Mouse (Mus musculus): ENCODE measurements at regions not wholly inside any gene's neighbourhood (a gene's known extent, or its start where the extent isn't known, plus 50 kb on each side); places are given as distances from the start of the nearest gene placed in this dataset.

DNA sequence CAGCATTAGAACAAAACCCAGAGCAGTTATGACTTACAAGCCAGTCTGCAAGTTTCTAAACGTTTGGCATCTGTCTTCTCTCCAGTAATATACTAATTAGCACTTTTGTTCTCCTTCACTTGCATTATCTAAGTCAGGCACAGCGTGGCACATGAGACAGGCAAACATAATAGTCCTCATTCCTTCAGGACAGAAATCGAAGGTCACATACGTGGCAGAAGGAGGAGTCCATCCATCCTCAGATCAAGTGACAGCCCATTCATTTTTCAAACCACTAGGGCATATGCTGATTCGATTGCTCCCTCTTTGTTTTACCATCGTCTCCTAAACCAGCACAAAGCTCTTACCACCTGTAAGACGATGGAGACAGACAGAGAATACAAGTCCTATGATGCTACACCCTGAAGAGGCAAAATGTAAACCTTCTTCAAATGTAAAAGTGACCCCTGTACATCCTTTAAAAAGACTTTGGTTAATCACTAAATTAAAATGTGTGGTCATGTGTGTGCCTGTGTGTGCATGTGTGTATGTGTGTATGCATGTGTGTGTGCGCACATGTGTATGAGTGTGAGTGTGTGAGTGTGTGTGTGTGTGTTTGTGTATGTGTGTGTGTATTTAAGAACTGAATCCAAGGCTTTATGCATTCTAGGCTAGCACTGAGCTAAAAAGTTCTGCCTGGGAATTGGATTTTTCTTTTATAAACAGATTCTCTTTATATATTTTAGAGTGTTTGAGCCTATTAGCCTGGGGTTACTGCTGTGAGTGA is 90.9 kb upstream of the Klf12 start:
- Histone ChIP-seq H3K4me1 (replicated peaks; ENCODE audit: control insufficient read depth, insufficient read depth, low read length) (no peaks in the 10 kb centered on the region), H3K9me3 (ENCODE audit: control insufficient read depth, low read length) (no peaks in the 10 kb centered on the region), H3K36me3 (ENCODE audit: control insufficient read depth, insufficient read depth, low read length) (no peaks in the 10 kb centered on the region), H3K4me2 (ENCODE audit: low read depth, low read length) (no peak overlapping the region), H3K27ac (ENCODE audit: low read length) (no peak overlapping the region), H3K9ac (ENCODE audit: low read length) (no peak overlapping the region), H3K4me3 (ENCODE audit: low read length) (no peak overlapping the region), H3K27me3 (ENCODE audit: control insufficient read depth, insufficient read depth, low read depth, low read length) (no peaks in the 10 kb centered on the region)
- 50% methylated on average over 8 of the region's 8 CpGs for WGBS
- no peak for ATAC-seq (ENCODE audit: low read depth)

DNA sequence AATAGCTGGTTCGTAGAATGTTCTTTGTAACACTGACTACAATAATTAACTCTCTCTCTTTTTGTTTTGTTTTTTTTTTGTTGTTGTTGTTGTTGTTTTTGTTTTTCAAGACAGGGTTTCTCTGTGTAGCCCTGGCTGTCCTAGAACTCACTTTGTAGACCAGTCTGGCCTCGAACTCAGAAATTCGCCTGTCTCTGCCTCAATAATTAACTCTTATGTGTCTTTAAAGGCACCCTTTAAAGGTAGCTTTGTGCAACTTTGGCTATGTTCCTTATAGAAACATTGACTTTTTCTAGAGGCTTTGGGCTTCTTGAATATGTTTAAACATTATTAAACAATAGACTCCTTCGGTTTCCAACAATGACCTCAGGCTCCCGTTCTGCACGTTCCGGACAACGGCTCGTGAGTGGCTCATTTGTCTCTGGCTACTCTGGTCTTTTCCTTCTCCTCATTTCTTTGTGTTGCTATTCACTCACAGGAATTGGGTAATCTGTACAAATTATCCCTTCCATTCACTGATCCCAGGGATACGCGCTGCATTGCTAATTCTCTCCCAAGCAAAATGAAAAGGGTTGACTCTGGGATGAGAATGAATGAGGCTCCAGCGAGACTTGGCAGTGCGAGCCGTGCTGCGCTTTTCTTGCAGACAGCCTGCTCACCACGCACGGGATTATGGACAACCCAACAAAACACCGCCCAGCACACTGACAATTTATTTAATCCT is 90.2 kb upstream of the Klf12 start:
- H3K4me1 ChIP-seq (replicated peaks; ENCODE audit: control insufficient read depth, insufficient read depth, low read length): no peaks in the 10 kb centered on the region
- ATAC-seq (ENCODE audit: low read depth): no peak
- 68% methylated on average over 18 of the region's 18 CpGs for WGBS
- no peak overlapping the region for H3K4me2 ChIP-seq (ENCODE audit: low read depth, low read length)
- no peak overlapping the region for H3K9ac ChIP-seq (ENCODE audit: low read length)
- no peaks in the 10 kb centered on the region for H3K9me3 ChIP-seq (ENCODE audit: control insufficient read depth, low read length)
- no peak overlapping the region for H3K27ac ChIP-seq (ENCODE audit: low read length)
- H3K36me3 ChIP-seq (ENCODE audit: control insufficient read depth, insufficient read depth, low read length): no peaks in the 10 kb centered on the region
- no peaks in the 10 kb centered on the region for H3K27me3 ChIP-seq (ENCODE audit: control insufficient read depth, insufficient read depth, low read depth, low read length)
- H3K4me3 ChIP-seq (ENCODE audit: low read length): no peak overlapping the region

DNA sequence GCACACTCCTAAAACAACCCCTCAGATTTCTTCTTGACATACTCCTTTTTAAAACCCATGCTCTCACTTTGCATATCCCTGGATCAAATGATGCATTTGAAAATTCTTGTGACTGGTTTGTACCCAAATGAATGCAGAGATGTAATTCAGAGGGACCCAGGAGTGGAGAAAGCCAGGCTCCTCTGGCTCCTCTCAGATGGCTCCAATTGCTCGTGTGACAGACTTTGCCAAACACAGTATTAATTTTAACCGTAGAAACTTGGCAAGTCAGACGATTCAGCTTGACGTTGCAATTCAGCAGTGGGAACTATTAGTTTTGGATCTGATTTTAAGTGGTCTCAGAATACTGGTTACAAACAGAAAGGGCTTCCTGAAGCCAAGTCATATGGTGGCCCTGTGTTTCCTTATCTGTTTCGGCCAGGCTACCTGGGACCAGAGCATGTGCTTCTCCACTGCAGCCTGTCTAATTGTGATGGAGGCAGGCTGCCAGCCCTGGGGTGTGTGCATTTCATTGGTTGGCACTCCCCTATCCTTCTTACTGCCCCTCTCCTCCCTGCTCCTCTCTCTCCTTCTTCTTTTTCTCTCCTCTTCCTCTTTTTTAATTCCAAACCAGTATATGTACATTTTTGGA is 81.9 kb upstream of the Klf12 start:
- no peak overlapping the region for H3K9ac ChIP-seq (ENCODE audit: low read length)
- H3K9me3 ChIP-seq (ENCODE audit: control insufficient read depth, low read length): no peaks in the 10 kb centered on the region
- H3K4me3 ChIP-seq (ENCODE audit: low read length): no peak overlapping the region
- no peak for ATAC-seq (ENCODE audit: low read depth)
- H3K27me3 ChIP-seq (ENCODE audit: control insufficient read depth, insufficient read depth, low read depth, low read length): no peaks in the 10 kb centered on the region
- no peaks in the 10 kb centered on the region for H3K36me3 ChIP-seq (ENCODE audit: control insufficient read depth, insufficient read depth, low read length)
- WGBS: 47% methylated on average over 5 of the region's 5 CpGs
- no peak overlapping the region for H3K27ac ChIP-seq (ENCODE audit: low read length)
- H3K4me2 ChIP-seq (ENCODE audit: low read depth, low read length): no peak overlapping the region
- no peaks in the 10 kb centered on the region for H3K4me1 ChIP-seq (replicated peaks; ENCODE audit: control insufficient read depth, insufficient read depth, low read length)

DNA sequence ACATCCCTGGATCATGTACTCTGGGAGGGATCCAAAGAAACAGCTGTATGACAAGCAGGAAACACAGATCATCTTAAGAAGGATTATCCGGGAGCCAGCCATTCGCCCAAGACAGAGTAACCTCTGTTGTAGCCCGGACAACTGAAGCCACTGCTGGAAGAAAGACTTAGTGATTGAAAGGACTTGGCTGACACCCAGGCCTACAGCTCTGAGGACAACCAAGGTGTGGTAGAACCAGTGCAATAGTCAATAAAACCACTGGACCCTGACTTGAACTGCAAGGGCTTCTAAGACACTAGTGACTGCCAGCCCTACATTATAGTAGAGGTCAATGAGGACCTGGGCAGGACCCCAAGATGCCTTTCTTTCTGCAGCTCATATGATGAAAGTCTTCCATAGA is 78.3 kb upstream of the Klf12 start:
- no peaks in the 10 kb centered on the region for H3K27me3 ChIP-seq (ENCODE audit: control insufficient read depth, insufficient read depth, low read depth, low read length)
- H3K27ac ChIP-seq (ENCODE audit: low read length): no peak overlapping the region
- no peak overlapping the region for H3K9ac ChIP-seq (ENCODE audit: low read length)
- H3K9me3 ChIP-seq (ENCODE audit: control insufficient read depth, low read length): no peaks in the 10 kb centered on the region
- H3K4me3 ChIP-seq (ENCODE audit: low read length): no peak overlapping the region
- no peak overlapping the region for H3K4me2 ChIP-seq (ENCODE audit: low read depth, low read length)
- ATAC-seq (ENCODE audit: low read depth): 0 out of 2 replicates have a peak, but pooled peaks have one; percentile 12
- H3K36me3 ChIP-seq (ENCODE audit: control insufficient read depth, insufficient read depth, low read length): no peaks in the 10 kb centered on the region
- 0 out of 2 replicates have a peak, but pooled peaks cover 3% of the 10 kb centered on the region for H3K4me1 ChIP-seq (replicated peaks; ENCODE audit: control insufficient read depth, insufficient read depth, low read length)
- WGBS: 45% methylated on average over 3 of the region's 3 CpGs

DNA sequence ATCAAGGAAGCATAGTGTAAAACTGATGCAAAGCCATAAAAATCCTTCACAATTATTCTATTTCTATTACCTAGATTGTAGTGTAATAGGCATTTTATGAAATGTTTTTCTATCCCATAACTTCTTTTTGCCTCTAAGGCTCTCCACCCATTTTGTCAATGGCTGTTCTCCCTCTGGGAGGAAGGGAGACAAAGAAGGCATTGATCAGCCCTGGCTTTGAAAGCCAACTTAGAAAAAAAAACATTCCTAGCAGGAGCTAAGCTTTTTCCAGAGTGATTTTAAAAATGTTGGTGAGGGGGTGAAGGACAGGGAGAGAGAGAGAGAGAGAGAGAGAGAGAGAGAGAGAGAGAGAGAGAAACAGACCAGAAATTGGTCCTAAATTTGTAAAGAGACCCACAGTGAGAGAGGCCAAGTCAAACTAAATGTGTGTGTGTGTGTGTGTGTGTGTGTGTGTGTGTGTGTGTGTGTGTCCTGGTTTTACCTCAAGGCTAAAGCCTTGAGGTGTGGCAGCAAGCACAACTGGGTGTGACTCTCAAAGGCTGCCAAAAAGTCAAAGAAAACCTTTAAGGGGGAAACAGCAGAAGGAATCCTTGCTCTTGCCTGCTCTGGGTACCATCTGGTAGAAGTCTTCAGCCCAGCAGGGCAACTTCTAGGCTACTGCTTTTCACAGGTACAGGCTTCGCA is 77.0 kb upstream of the Klf12 start:
- H3K27me3 ChIP-seq (ENCODE audit: control insufficient read depth, insufficient read depth, low read depth, low read length): no peaks in the 10 kb centered on the region
- no peak overlapping the region for H3K4me3 ChIP-seq (ENCODE audit: low read length)
- no peaks in the 10 kb centered on the region for H3K9me3 ChIP-seq (ENCODE audit: control insufficient read depth, low read length)
- H3K4me1 ChIP-seq (replicated peaks; ENCODE audit: control insufficient read depth, insufficient read depth, low read length): 0 out of 2 replicates have a peak, but pooled peaks cover 3% of the 10 kb centered on the region
- peak; percentile 20; the same call in 1 of the 2 replicates for ATAC-seq (ENCODE audit: low read depth)
- H3K4me2 ChIP-seq (ENCODE audit: low read depth, low read length): no peak overlapping the region
- H3K36me3 ChIP-seq (ENCODE audit: control insufficient read depth, insufficient read depth, low read length): no peaks in the 10 kb centered on the region
- H3K27ac ChIP-seq (ENCODE audit: low read length): no peak overlapping the region
- H3K9ac ChIP-seq (ENCODE audit: low read length): no peak overlapping the region
- WGBS: 93% methylated on average over 1 of the region's 1 CpGs

DNA sequence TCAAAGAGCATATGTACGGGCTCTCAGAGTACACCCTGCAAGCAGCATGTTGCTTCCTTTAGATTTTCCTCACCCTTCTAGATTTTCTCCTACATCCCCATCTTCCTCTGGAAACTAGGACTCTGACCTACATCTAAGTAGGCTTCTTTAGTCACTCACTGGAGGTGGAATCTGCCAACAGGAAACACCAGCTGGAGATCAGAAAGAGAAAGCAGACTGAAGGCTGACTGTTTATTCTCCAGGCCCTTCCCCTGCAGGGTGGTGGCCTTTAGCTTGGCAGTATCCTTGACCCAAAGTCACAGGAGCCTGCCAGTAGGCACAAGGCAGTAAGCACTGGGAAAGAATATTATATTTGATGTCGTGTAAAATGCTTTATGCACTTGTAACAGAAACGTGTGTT is 75.4 kb upstream of the Klf12 start:
- 76% methylated on average over 3 of the region's 3 CpGs for WGBS

DNA sequence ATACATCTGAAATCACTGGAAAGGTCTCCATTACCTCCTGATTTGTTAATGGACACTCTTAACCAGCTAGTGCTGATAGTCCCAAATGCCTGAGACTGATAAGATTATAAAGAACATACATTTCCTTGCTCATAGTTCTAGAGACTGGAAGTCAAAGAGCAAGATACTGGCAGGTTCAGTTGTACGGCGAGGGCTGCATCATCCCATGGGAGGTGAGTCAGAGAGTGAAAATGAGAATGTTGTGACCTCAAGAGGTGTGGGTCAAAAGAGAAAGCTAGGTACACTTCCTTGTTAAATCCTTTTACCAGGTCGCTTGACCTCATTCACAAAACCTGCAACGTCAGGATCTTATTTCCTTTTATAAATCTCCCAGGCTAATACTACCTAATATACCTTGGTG is 72.7 kb upstream of the Klf12 start:
- H3K27me3 ChIP-seq (ENCODE audit: control insufficient read depth, insufficient read depth, low read depth, low read length): no peaks in the 10 kb centered on the region
- H3K4me3 ChIP-seq (ENCODE audit: low read length): no peak overlapping the region
- no peaks in the 10 kb centered on the region for H3K36me3 ChIP-seq (ENCODE audit: control insufficient read depth, insufficient read depth, low read length)
- H3K9ac ChIP-seq (ENCODE audit: low read length): no peak overlapping the region
- no peak overlapping the region for H3K4me2 ChIP-seq (ENCODE audit: low read depth, low read length)
- no peak overlapping the region for H3K27ac ChIP-seq (ENCODE audit: low read length)
- H3K9me3 ChIP-seq (ENCODE audit: control insufficient read depth, low read length): no peaks in the 10 kb centered on the region
- 76% methylated on average over 4 of the region's 4 CpGs for WGBS
- ATAC-seq (ENCODE audit: low read depth): no peak
- 0 out of 2 replicates have a peak, but pooled peaks cover 3% of the 10 kb centered on the region for H3K4me1 ChIP-seq (replicated peaks; ENCODE audit: control insufficient read depth, insufficient read depth, low read length)

More for the DNA sequence above, 75.4 kb upstream of the Klf12 start:
- H3K9ac ChIP-seq (ENCODE audit: low read length): no peak overlapping the region
- H3K4me1 ChIP-seq (replicated peaks; ENCODE audit: control insufficient read depth, insufficient read depth, low read length): 0 out of 2 replicates have a peak, but pooled peaks cover 3% of the 10 kb centered on the region
- H3K4me3 ChIP-seq (ENCODE audit: low read length): no peak overlapping the region
- H3K4me2 ChIP-seq (ENCODE audit: low read depth, low read length): no peak overlapping the region
- no peak overlapping the region for H3K27ac ChIP-seq (ENCODE audit: low read length)
- H3K36me3 ChIP-seq (ENCODE audit: control insufficient read depth, insufficient read depth, low read length): no peaks in the 10 kb centered on the region
- H3K27me3 ChIP-seq (ENCODE audit: control insufficient read depth, insufficient read depth, low read depth, low read length): no peaks in the 10 kb centered on the region
- no peaks in the 10 kb centered on the region for H3K9me3 ChIP-seq (ENCODE audit: control insufficient read depth, low read length)
- no peak for ATAC-seq (ENCODE audit: low read depth)

DNA sequence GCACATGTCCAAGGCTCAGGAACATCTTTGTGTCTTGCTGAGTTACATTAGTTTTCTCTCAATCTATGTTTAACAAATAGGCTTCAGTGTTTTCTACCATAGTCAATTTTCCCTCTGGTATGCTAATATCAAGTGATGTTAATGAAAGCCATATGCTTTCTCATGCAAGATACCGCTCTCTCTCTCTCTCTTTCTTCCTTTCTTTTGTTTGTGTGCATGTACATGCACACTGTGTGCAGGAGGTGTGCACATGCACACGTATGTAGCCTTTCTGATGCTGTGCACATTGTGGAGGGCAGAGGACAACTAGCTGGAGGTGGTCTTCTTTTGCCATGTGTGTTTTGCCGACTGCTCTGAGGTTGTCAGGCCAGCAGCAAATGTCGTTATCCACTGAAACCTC is 69.0 kb upstream of the Klf12 start:
- Histone ChIP-seq H3K4me2 (ENCODE audit: low read depth, low read length) (no peak overlapping the region), H3K9ac (ENCODE audit: low read length) (no peak overlapping the region), H3K27me3 (ENCODE audit: control insufficient read depth, insufficient read depth, low read depth, low read length) (no peaks in the 10 kb centered on the region), H3K27ac (ENCODE audit: low read length) (no peak overlapping the region), H3K36me3 (ENCODE audit: control insufficient read depth, insufficient read depth, low read length) (no peaks in the 10 kb centered on the region), H3K4me3 (ENCODE audit: low read length) (no peak overlapping the region), H3K4me1 (replicated peaks; ENCODE audit: control insufficient read depth, insufficient read depth, low read length) (no peaks in the 10 kb centered on the region), H3K9me3 (ENCODE audit: control insufficient read depth, low read length) (no peaks in the 10 kb centered on the region)
- WGBS: 63% methylated on average over 4 of the region's 4 CpGs
- no peak for ATAC-seq (ENCODE audit: low read depth)

DNA sequence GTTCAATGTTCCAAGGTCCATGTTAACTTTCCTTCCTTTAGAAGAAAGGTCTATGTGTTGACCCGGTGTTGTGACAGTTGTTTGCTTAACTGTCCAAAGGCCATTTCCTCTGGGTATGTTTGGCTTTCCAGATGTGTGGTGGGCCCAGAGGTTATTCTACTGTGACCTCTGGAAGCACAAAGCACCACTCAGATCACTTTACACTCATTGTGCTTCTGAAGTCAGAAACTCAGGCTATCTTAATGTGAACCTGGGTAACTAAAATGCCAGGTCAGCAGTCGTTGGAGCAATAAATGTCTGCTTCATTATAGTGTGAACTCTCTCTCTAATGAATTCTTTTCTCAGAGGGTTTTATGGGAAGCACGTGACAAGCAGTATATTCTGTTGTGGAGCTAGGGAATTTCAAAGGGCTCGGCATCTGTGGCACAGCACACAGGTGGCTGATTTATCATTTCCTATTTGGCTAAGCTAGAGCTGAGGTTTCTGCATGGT is 68.5 kb upstream of the Klf12 start:
- Histone ChIP-seq H3K9me3 (ENCODE audit: control insufficient read depth, low read length) (no peaks in the 10 kb centered on the region), H3K4me1 (replicated peaks; ENCODE audit: control insufficient read depth, insufficient read depth, low read length) (no peaks in the 10 kb centered on the region), H3K4me2 (ENCODE audit: low read depth, low read length) (no peak overlapping the region), H3K36me3 (ENCODE audit: control insufficient read depth, insufficient read depth, low read length) (no peaks in the 10 kb centered on the region), H3K27me3 (ENCODE audit: control insufficient read depth, insufficient read depth, low read depth, low read length) (no peaks in the 10 kb centered on the region), H3K27ac (ENCODE audit: low read length) (no peak overlapping the region), H3K9ac (ENCODE audit: low read length) (no peak overlapping the region), H3K4me3 (ENCODE audit: low read length) (no peak overlapping the region)
- no peak for ATAC-seq (ENCODE audit: low read depth)
- 20% methylated on average over 4 of the region's 4 CpGs for WGBS
